Mouse (Mus musculus) neural tube, embryonic 14.5 days (tissue): ENCODE data around the gene Fam131a. TPM values are rescaled to one million over a fixed set of nuclear protein-coding genes. Genes with fewer than 3 reads are reported as not detected.

Experiments used
- ATAC-seq: fragments of 200-750 bp; cut with Nextera tagmentation; 2 replicates; pipeline ENCODE4 v1.8.0; 2017; ENCODE audit warnings: low read depth, mild to moderate bottlenecking, moderate TSS enrichment, moderate library complexity
- H3K27ac ChIP-seq: fragments of 300-500 bp; sonication (generic); 2 replicates; pipeline ENCODE4 v1.5.1; 2014; ENCODE audit warnings: low read depth, mild to moderate bottlenecking, control low read depth, low read length, moderate library complexity, mixed read lengths
- H3K27me3 ChIP-seq: fragments of 300-500 bp; sonication (generic); 2 replicates; pipeline ENCODE4 v1.6.1; 2014; ENCODE audit warnings: low read length; ENCODE audit not compliant: control insufficient read depth, insufficient read depth
- H3K36me3 ChIP-seq: fragments of 300-500 bp; sonication (generic); 2 replicates; pipeline ENCODE4 v1.6.1; 2014; ENCODE audit warnings: low read length, mixed read lengths; ENCODE audit not compliant: control insufficient read depth, insufficient read depth
- H3K4me1 ChIP-seq: fragments of 300-500 bp; sonication (generic); 2 replicates; pipeline ENCODE4 v1.6.1; 2014; ENCODE audit warnings: low read length; ENCODE audit not compliant: control insufficient read depth, insufficient read depth
- H3K4me2 ChIP-seq: fragments of 300-500 bp; sonication (generic); 2 replicates; pipeline ENCODE4 v1.6.1; 2014; ENCODE audit warnings: mild to moderate bottlenecking, low read depth, low read length, control low read depth
- H3K4me3 ChIP-seq: fragments of 300-500 bp; sonication (generic); 2 replicates; pipeline ENCODE4 v1.5.1; 2014; ENCODE audit warnings: low read depth, low read length, control low read depth, mixed read lengths
- H3K9ac ChIP-seq: fragments of 300-500 bp; sonication (generic); replicated peaks from 2 replicates; pipeline ENCODE4 v1.6.1; 2014; ENCODE audit warnings: low read depth, mild to moderate bottlenecking, control low read depth, low read length, mixed read lengths
- H3K9me3 ChIP-seq: fragments of 300-500 bp; sonication (generic); 2 replicates; pipeline ENCODE4 v1.6.1; 2016; ENCODE audit warnings: low read length; ENCODE audit not compliant: control insufficient read depth
- WGBS: fragments of 180-500 bp; shearing (Covaris S2); extraction: QIAGEN DNeasy Blood & Tissue Kit; methylation state at CpG from one replicate; pipeline ENCODE4 v1.1.7; 2014; 5-methylcytosine and 5-hydroxymethylcytosine counted together
- polyA plus RNA-seq: library from polyadenylated mRNA; unstranded; fragments of >200 nt; fragmentation: Nextera tagmentation; extraction: Ambion mirVana; gene quantifications from 2 replicates; pipeline ENCODE4 v1.2.1, GENCODE M21; 2014

Gene Fam131a
- polyA plus RNA-seq, 1 experiment from 2014 or later = 48.2 TPM

DNA sequence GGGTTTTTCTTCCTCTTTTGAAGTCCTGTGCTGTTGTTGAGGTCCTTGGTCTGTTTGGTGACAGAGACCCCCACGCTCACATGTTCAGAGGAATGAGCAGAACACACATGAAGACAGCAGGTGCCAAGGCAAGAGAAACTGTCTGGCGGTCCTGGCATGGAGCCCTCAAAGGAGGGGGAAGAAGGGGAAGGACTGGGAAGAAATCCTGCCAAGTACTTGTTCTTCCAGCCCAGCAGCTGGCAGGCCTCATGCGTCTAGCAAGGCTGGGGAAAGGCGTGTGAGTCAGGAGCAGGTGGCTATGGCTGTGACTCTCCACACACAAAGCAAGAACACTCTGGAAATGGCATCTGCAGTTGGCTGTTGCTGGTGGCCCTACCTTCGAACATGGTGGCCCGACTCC, 53.6 kb downstream of the Fam131a start:
- WGBS = 73% methylated on average over 6 of the region's 6 CpGs
- H3K36me3 ChIP-seq = no peaks in the 10 kb centered on the region

DNA sequence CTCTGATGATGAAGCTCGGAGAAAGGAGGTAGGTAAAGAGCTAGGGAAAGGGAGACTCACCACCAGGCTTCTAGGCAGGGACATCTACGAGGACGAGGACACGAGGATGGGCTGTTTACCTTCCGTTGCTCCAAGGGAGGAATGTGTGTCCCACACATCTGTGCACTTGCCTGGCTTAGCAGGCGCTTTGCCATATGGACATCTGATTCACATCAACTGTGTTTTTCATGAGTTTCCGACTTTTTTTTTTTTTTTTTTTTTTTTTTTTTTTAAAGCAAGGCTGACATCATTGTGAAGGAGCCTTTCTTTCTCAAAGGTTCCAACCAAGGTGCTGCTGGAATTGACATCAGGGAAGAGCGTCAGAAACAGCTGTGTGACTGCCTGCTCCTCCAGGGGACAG, 57.5 kb downstream of the Fam131a start:
- Histone ChIP-seq H3K4me2 (no peak overlapping the region), H3K27ac (no peak overlapping the region), H3K9ac (no peak overlapping the region), H3K27me3 (no peaks in the 10 kb centered on the region), H3K4me3 (no peak overlapping the region), H3K36me3 (no peaks in the 10 kb centered on the region), H3K4me1 (no peaks in the 10 kb centered on the region), H3K9me3 (no peaks in the 10 kb centered on the region)
- ATAC-seq = no peak
- 63% methylated on average over 8 of the region's 8 CpGs for WGBS

More for the DNA sequence above, 53.6 kb downstream of the Fam131a start:
- H3K27me3 ChIP-seq = no peaks in the 10 kb centered on the region
- H3K27ac ChIP-seq = no peak overlapping the region
- H3K9me3 ChIP-seq = no peaks in the 10 kb centered on the region
- no peak overlapping the region for H3K9ac ChIP-seq
- no peaks in the 10 kb centered on the region for H3K4me1 ChIP-seq
- H3K4me3 ChIP-seq = no peak overlapping the region
- no peak for ATAC-seq
- no peak overlapping the region for H3K4me2 ChIP-seq

Other genes with a start within 250 kb of the Fam131a start
- gene Eif2b5, start 194.4 kb upstream of the Fam131a start, polyA plus RNA-seq = 84.9 and 108 TPM in 2 replicates
- gene Dvl3, start 176.3 kb upstream of the Fam131a start, polyA plus RNA-seq = 39.7 and 40.6 TPM in 2 replicates
- 1,186 and 1,271 TPM in 2 replicates for gene Ap2m1, start 157.8 kb upstream of the Fam131a start, polyA plus RNA-seq
- gene Abcf3, start 144.7 kb upstream of the Fam131a start, polyA plus RNA-seq = 72.6 and 82.2 TPM in 2 replicates
- 27.1 and 40.4 TPM in 2 replicates for gene Vwa5b2, start 103.8 kb upstream of the Fam131a start, polyA plus RNA-seq
- gene Eef1akmt4, start 81.6 kb upstream of the Fam131a start, polyA plus RNA-seq = 9.9 and 10.5 TPM in 2 replicates
- not detected in 2 replicates for gene Gm49333, start 81.6 kb upstream of the Fam131a start, polyA plus RNA-seq
- 43.7 and 44.6 TPM in 2 replicates for gene Alg3, start 81.5 kb upstream of the Fam131a start, polyA plus RNA-seq
- gene Camk2n2, start 72.0 kb upstream of the Fam131a start, polyA plus RNA-seq = 48.8 and 69.4 TPM in 2 replicates
- gene Ece2, start 63.4 kb upstream of the Fam131a start, polyA plus RNA-seq = 14.2 and 16.4 TPM in 2 replicates
- 314 and 366 TPM in 2 replicates for gene Psmd2, start 41.6 kb upstream of the Fam131a start, polyA plus RNA-seq
- 112 and 134 TPM in 2 replicates for gene Eif4g1, start 24.9 kb upstream of the Fam131a start, polyA plus RNA-seq
- gene Polr2h, start 24.4 kb downstream of the Fam131a start, polyA plus RNA-seq = 91.4 and 100 TPM in 2 replicates
- 30.7 and 31.3 TPM in 2 replicates for gene Clcn2, start 24.5 kb downstream of the Fam131a start, polyA plus RNA-seq
- gene Chrd, start 39.9 kb downstream of the Fam131a start, polyA plus RNA-seq = 6.6 and 7.0 TPM in 2 replicates
- gene Thpo, start 41.3 kb downstream of the Fam131a start, polyA plus RNA-seq = 0.99 and 1.6 TPM in 2 replicates